Mouse (Mus musculus) layer of hippocampus, adult 2 months (tissue): ENCODE results near the gene Gsto2. TPM values are rescaled to one million over a fixed set of nuclear protein-coding genes. Genes with fewer than 3 reads are reported as not detected.
A peak's percentile ranks its signal among the peaks of the same experiment; 100 is the strongest.

ENCODE experiments used
- DNase-seq, 2 experiments: peaks; one replicate each; pipeline ENCODE4 v3.0.0; 2022; ENCODE audit warnings: low spot score in 2 of 2
- H3K27ac ChIP-seq: fragments of 200-600 bp; 2 replicates; pipeline ENCODE4 v1.8.1; 2022
- H3K4me3 ChIP-seq: fragments of 200-600 bp; 2 replicates; pipeline ENCODE4 v1.8.1; 2022; ENCODE audit warnings: mild to moderate bottlenecking
- CTCF ChIP-seq: fragments of 200-600 bp; conservative IDR thresholded peaks from 2 replicates; pipeline ENCODE4 v1.8.1; 2022; ENCODE audit warnings: antibody characterized with exemption, mild to moderate bottlenecking, moderate library complexity
- microRNA-seq, 2 experiments: library from miRNA; unstranded; fragments of <30 nt; microRNA quantifications; one replicate each; pipeline ENCODE4 v1.2.0; 2021
- total RNA-seq, 2 experiments: library from RNA; stranded (reverse); gene quantifications; 2 replicates each; pipeline ENCODE4 v1.2.3; 2021

Gene Gsto2
- total RNA-seq, 2 experiments from 2014 or later: 2.9 to 3.5 TPM

GRCm38 (mm10) chr19:47927032-47927431 is 61.7 kb downstream of the Gsto2 start:
- no peak for TF ChIP-seq CTCF
- no peak overlapping the region for H3K27ac ChIP-seq
- DNase-seq: no peak
- H3K4me3 ChIP-seq: no peak overlapping the region

GRCm38 (mm10) chr19:47929043-47929442 is 63.7 kb downstream of the Gsto2 start:
- Histone ChIP-seq H3K4me3 (no peak overlapping the region), H3K27ac (no peak overlapping the region)
- DNase-seq: no peak
- TF ChIP-seq CTCF: no peak

- H3K27ac ChIP-seq: no peak overlapping the region
- no peak overlapping the region for H3K4me3 ChIP-seq
- peak; percentile 90 for TF ChIP-seq CTCF
- no peak for DNase-seq
These were observed 66.8 kb downstream of the Gsto2 start for GRCm38 (mm10) chr19:47931982-47932638.

GRCm38 (mm10) chr19:47934146-47934545 is 68.8 kb downstream of the Gsto2 start:
- TF ChIP-seq CTCF: no peak
- DNase-seq: no peak

GRCm38 (mm10) chr19:47934636-47935238 is 69.4 kb downstream of the Gsto2 start:
- Histone ChIP-seq H3K27ac (no peak overlapping the region), H3K4me3 (no peak overlapping the region)
- DNase-seq: no peak
- TF ChIP-seq CTCF: no peak

More at GRCm38 (mm10) chr19:47934146-47934545, 68.8 kb downstream of the Gsto2 start:
- Histone ChIP-seq H3K4me3 (no peak overlapping the region), H3K27ac (no peak overlapping the region)

- TF ChIP-seq CTCF: no peak
- Histone ChIP-seq H3K4me3 (no peak overlapping the region), H3K27ac (no peak overlapping the region)
- no peak for DNase-seq
These were observed 70.2 kb downstream of the Gsto2 start for GRCm38 (mm10) chr19:47935530-47935929.

Small RNA genes lying within 50 kb of the gene (microRNA-seq; reads per million reads assigned to microRNA genes)
- 0 reads per million in 2 experiments for gene Gm22240

Other genes with a start within 250 kb of the Gsto2 start
- gene Col17a1, start 173.4 kb upstream of the Gsto2 start, total RNA-seq: not detected
- 100 to 1,000 TPM in 1 of 2 experiments, 10 to 100 TPM in 1; 95.4 to 103 TPM for gene Sfr1, start 133.9 kb upstream of the Gsto2 start, total RNA-seq
- gene Gsto1, start 10.6 kb upstream of the Gsto2 start, total RNA-seq: 10 to 100 TPM; 52.8 to 55.9 TPM
- gene Cfap43, start 53.8 kb downstream of the Gsto2 start, total RNA-seq: under 1 TPM; 0.37 to 0.95 TPM
- gene Itprip, start 53.8 kb downstream of the Gsto2 start, total RNA-seq: 1 to 10 TPM; 1.2 to 1.9 TPM
- gene Cfap58, start 72.1 kb downstream of the Gsto2 start, total RNA-seq: under 1 TPM; 0.34 to 0.49 TPM